Mouse (Mus musculus) myocyte (in vitro differentiated cells): ENCODE data around the gene Cyp11a1.

ENCODE experiments used
- E2F4 ChIP-seq: IDR thresholded peaks from one replicate; pipeline ENCODE4 v1.6.1; 2011; ENCODE audit warnings: mild to moderate bottlenecking, control low read depth, moderate library complexity; ENCODE audit not compliant: insufficient read depth
- MYOG ChIP-seq, 3 experiments: IDR thresholded peaks; one replicate each; pipeline ENCODE4 v1.6.1; 2011; ENCODE audit warnings: control low read depth in 2 of 3, low read depth in 2 of 3, mild to moderate bottlenecking in 2 of 3; ENCODE audit not compliant: insufficient read length in 2 of 3, control insufficient read depth in 1 of 3, insufficient read depth in 1 of 3
- POLR2A ChIP-seq: IDR thresholded peaks from one replicate; pipeline ENCODE4 v1.6.1; 2011; ENCODE audit warnings: low read depth, mild to moderate bottlenecking, control low read depth, moderate library complexity; ENCODE audit not compliant: insufficient read length
- POLR2AphosphoS2 ChIP-seq: IDR thresholded peaks from one replicate; pipeline ENCODE4 v1.6.1; 2011; ENCODE audit warnings: low read depth, control low read depth; ENCODE audit not compliant: insufficient read length
- REST ChIP-seq: IDR thresholded peaks from one replicate; pipeline ENCODE4 v1.6.1; 2011; ENCODE audit warnings: mild to moderate bottlenecking, control low read depth, moderate library complexity; ENCODE audit not compliant: insufficient read depth, insufficient read length
- TCF12 ChIP-seq: IDR thresholded peaks from one replicate; pipeline ENCODE4 v1.6.1; 2011; ENCODE audit warnings: mild to moderate bottlenecking, control low read depth; ENCODE audit not compliant: poor library complexity, insufficient read depth, severe bottlenecking
- USF1 ChIP-seq: IDR thresholded peaks from one replicate; pipeline ENCODE4 v1.6.1; 2011; ENCODE audit warnings: low read depth, mild to moderate bottlenecking, control low read depth, moderate library complexity

GRCm38 (mm10) chr9:57967237-57967960 is 38.8 kb upstream of the Cyp11a1 start:
- TF ChIP-seq USF1 (no peak), POLR2AphosphoS2 (no peak), TCF12 (no peak), POLR2A (no peak), E2F4 (no peak), MYOG (IDR thresholded peaks at IDR 0.05; ENCODE audit: control insufficient read depth in 1 of 3, insufficient read depth in 1 of 3, insufficient read length in 2 of 3, low read depth in 2 of 3) (no peak), REST (no peak)
